Mouse (Mus musculus) adrenal gland, adult 8-10 months (tissue): ENCODE measurements around the gene Trap1a. TPM values are rescaled to one million over a fixed set of nuclear protein-coding genes. Genes with fewer than 3 reads are reported as not detected.
"Not testable (repeated sequence)": the region's sequence is repeated elsewhere in the genome, so short reads cannot be mapped to it uniquely, and the experiment has no call there.

ENCODE experiments used
- DNase-seq: peaks from one replicate; pipeline ENCODE4 v3.0.0; 2022
- total RNA-seq, 4 experiments: library from RNA; stranded (reverse); gene quantifications; 2 replicates each; pipeline ENCODE4 v1.2.4; 2022

Gene Trap1a
- not detected for total RNA-seq

GRCm38 (mm10) chrX:139333263-139333994, at the start of gene Trap1a:
Gene Trap1a, plus strand, starts transcription at chrX:139333683.
- DNase-seq: no peak

GRCm38 (mm10) chrX:139293114-139293513, 40.4 kb upstream of the Trap1a start:
- no peak for DNase-seq

- no peak for DNase-seq
Measured at GRCm38 (mm10) chrX:139295325-139295724, 38.2 kb upstream of the Trap1a start.

GRCm38 (mm10) chrX:139317356-139317755, 16.1 kb upstream of the Trap1a start:
- not testable (repeated sequence) for DNase-seq

GRCm38 (mm10) chrX:139332583-139332982, 900 bp upstream of the Trap1a start:
- no peak for DNase-seq

- DNase-seq: no peak
Measured at GRCm38 (mm10) chrX:139334504-139335418, 1.3 kb downstream of the Trap1a start.

GRCm38 (mm10) chrX:139335419-139336074, 2.1 kb downstream of the Trap1a start:
- DNase-seq: no peak

GRCm38 (mm10) chrX:139339553-139339952, 6.1 kb downstream of the Trap1a start:
- DNase-seq: no peak

GRCm38 (mm10) chrX:139341185-139341584, 7.7 kb downstream of the Trap1a start:
- DNase-seq: no peak

- no peak for DNase-seq
Measured at GRCm38 (mm10) chrX:139352192-139352772, 18.8 kb downstream of the Trap1a start.

GRCm38 (mm10) chrX:139357639-139358260, 24.3 kb downstream of the Trap1a start:
- no peak for DNase-seq

- DNase-seq: no peak
Measured at GRCm38 (mm10) chrX:139358361-139358760, 24.9 kb downstream of the Trap1a start.

GRCm38 (mm10) chrX:139366837-139367528, 33.5 kb downstream of the Trap1a start:
- DNase-seq: no peak

GRCm38 (mm10) chrX:139367529-139367908, 34.0 kb downstream of the Trap1a start:
- DNase-seq: no peak

- no peak for DNase-seq
Measured at GRCm38 (mm10) chrX:139369122-139369521, 35.6 kb downstream of the Trap1a start.

GRCm38 (mm10) chrX:139372665-139373064, 39.2 kb downstream of the Trap1a start:
- no peak for DNase-seq

Other genes starting within 250 kb of the Trap1a start
- not detected for gene Serpina7, start 248.4 kb upstream of the Trap1a start, total RNA-seq
- gene 4930513O06Rik, start 247.4 kb upstream of the Trap1a start, total RNA-seq: not detected
- not detected for gene 4933428M09Rik, start 154.5 kb upstream of the Trap1a start, total RNA-seq
- 1 to 10 TPM; 2.6 to 5.2 (median 3.1) TPM for gene Mum1l1, start 123.6 kb upstream of the Trap1a start, total RNA-seq
- 1 to 10 TPM in 2 of 4 experiments, under 1 TPM in 2; 0.59 to 1.3 (median 1.0) TPM for gene D330045A20Rik, start 146.7 kb downstream of the Trap1a start, total RNA-seq
- gene Rnf128, start 229.6 kb downstream of the Trap1a start, total RNA-seq: 10 to 100 TPM; 45.2 to 50.9 (median 47.4) TPM